Mouse (Mus musculus): Measurements from ENCODE around the gene Slc37a3. TPM values are rescaled to one million over a fixed set of nuclear protein-coding genes. Genes with fewer than 3 reads are reported as not detected.
"Not testable (repeated sequence)": the region's sequence is repeated elsewhere in the genome, so short reads cannot be mapped to it uniquely, and the experiment has no call there.

Gene Slc37a3
- 10 to 100 TPM; 35.4 to 38.9 TPM for total RNA-seq (2021)
- long read RNA-seq, experiment 1, full-length matches to known transcripts, result 23 of 34 reads
- long read RNA-seq, experiment 1, partial matches to known transcripts, result 0 of 34 reads
- long read RNA-seq, experiment 1, other reads (novel, unspliced or antisense), result 11 of 34 reads
- long read RNA-seq, experiment 2, full-length matches to known transcripts, result 27 of 31 reads
- long read RNA-seq, experiment 2, partial matches to known transcripts, result 1 of 31 reads
- long read RNA-seq, experiment 2, other reads (novel, unspliced or antisense), result 3 of 31 reads

GRCm38 (mm10) chr6:39377311-39377827 is at the start of gene Slc37a3:
TSS of gene Slc37a3 (minus strand) at chr6:39377675.
- DNase-seq, result peak; percentile 94

GRCm38 (mm10) chr6:39426725-39427124 is 49.2 kb upstream of the Slc37a3 start:
- no peak for DNase-seq

- DNase-seq, result no peak
Measured at GRCm38 (mm10) chr6:39425181-39425580, 47.7 kb upstream of the Slc37a3 start.

- no peak for DNase-seq
Measured at GRCm38 (mm10) chr6:39423686-39424085, 46.2 kb upstream of the Slc37a3 start.

- DNase-seq, result no peak
Measured at GRCm38 (mm10) chr6:39423130-39423551, 45.7 kb upstream of the Slc37a3 start.

GRCm38 (mm10) chr6:39420867-39421266 is 43.4 kb upstream of the Slc37a3 start:
- no peak for DNase-seq

- DNase-seq, result peak; percentile 81
Measured at GRCm38 (mm10) chr6:39419851-39420721, 42.6 kb upstream of the Slc37a3 start, which contains the start of gene Mkrn1. TSS of gene Mkrn1 (minus strand) at chr6:39420462.

GRCm38 (mm10) chr6:39419386-39419850 is 41.9 kb upstream of the Slc37a3 start:
- DNase-seq, result no peak

- DNase-seq, result not testable (repeated sequence)
Measured at GRCm38 (mm10) chr6:39416654-39417053, 39.2 kb upstream of the Slc37a3 start.

- peak; percentile 81 for DNase-seq
Measured at GRCm38 (mm10) chr6:39415762-39416161, 38.3 kb upstream of the Slc37a3 start.

GRCm38 (mm10) chr6:39414106-39414505 is 36.6 kb upstream of the Slc37a3 start:
- DNase-seq, result no peak

GRCm38 (mm10) chr6:39406480-39406879 is 29.0 kb upstream of the Slc37a3 start:
- DNase-seq, result no peak

GRCm38 (mm10) chr6:39403136-39403535 is 25.7 kb upstream of the Slc37a3 start:
- no peak for DNase-seq

GRCm38 (mm10) chr6:39400343-39400742 is 22.9 kb upstream of the Slc37a3 start:
- DNase-seq, result peak; percentile 35

- no peak for DNase-seq
Measured at GRCm38 (mm10) chr6:39398342-39398741, 20.9 kb upstream of the Slc37a3 start.

- DNase-seq, result no peak
Measured at GRCm38 (mm10) chr6:39397046-39397445, 19.6 kb upstream of the Slc37a3 start.

GRCm38 (mm10) chr6:39395916-39396315 is 18.4 kb upstream of the Slc37a3 start:
- DNase-seq, result no peak

- no peak for DNase-seq
Measured at GRCm38 (mm10) chr6:39395471-39395870, 18.0 kb upstream of the Slc37a3 start.

GRCm38 (mm10) chr6:39389988-39390387 is 12.5 kb upstream of the Slc37a3 start:
- no peak for DNase-seq

- peak; percentile 37 for DNase-seq
Measured at GRCm38 (mm10) chr6:39381125-39381880, 3.8 kb upstream of the Slc37a3 start, which contains the start of gene Rab19. TSS of gene Rab19 (plus strand) at chr6:39381175.

GRCm38 (mm10) chr6:39380276-39380675 is 2.8 kb upstream of the Slc37a3 start:
- no peak for DNase-seq

GRCm38 (mm10) chr6:39379749-39380148 is 2.3 kb upstream of the Slc37a3 start:
- DNase-seq, result no peak

Data from adrenal gland, postnatal 10 days (tissue).